ENCODE assay signal across 22 mouse cellular contexts in the genomic region with DNA sequence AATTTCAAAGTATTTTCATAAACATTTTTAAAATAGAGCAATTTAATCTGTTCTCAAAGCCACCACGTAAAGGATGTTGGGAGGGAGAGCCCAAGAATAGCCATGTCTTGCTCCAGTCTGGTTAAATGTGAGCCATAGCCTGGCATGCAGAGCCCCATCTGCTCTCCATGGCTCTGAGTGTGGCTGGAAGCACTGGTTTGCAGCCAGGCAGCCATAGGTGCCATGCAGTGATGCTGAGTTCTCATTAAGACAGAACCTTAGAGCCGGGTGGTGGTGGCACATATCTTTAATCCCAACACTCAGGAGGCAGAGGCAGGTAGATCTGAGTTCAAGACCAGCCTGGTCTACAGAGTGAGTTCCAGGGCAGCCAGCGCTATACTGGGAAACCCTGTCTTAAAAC.
"Had no signal": no experiment of that assay in that cellular context is flagged by ENCODE, and none has a peak within 500 bp of the region (broad histone marks: within the 10 kb centered on the region; RNA-seq: fewer than 3 reads in every experiment).

No protein-coding gene starts in this region.

- DNase-seq: heart, postnatal 10 days; heart, postnatal 14 days; heart, postnatal 36 days; heart, postnatal 4 days; kidney, adult 11 months; kidney, adult 18-20 months; kidney, adult 2 months; kidney, adult 8-10 months; kidney, adult 9 months; kidney, postnatal 10 days; kidney, postnatal 14 days; kidney, postnatal 25 days; kidney, postnatal 36 days; kidney, postnatal 4 days; layer of hippocampus, adult 9-11 months; layer of hippocampus, postnatal 36 days had no signal

- ATAC-seq: hindbrain, embryonic 16.5 days; hindbrain, postnatal 0 days; inflammation-experienced regulatory T-cells, adult 6 months; intestine, embryonic 15.5 days; intestine, embryonic 16.5 days; intestine, postnatal 0 days had no signal
